Mouse (Mus musculus): ENCODE measurements around the gene Epha4. TPM values are rescaled to one million over a fixed set of nuclear protein-coding genes. Genes with fewer than 3 reads are reported as not detected.
A peak's percentile ranks its signal among the peaks of the same experiment; 100 is the strongest.

Epha4 gene
- polyA plus RNA-seq, 1 experiment from 2014 or later: 30.4 TPM

DNA sequence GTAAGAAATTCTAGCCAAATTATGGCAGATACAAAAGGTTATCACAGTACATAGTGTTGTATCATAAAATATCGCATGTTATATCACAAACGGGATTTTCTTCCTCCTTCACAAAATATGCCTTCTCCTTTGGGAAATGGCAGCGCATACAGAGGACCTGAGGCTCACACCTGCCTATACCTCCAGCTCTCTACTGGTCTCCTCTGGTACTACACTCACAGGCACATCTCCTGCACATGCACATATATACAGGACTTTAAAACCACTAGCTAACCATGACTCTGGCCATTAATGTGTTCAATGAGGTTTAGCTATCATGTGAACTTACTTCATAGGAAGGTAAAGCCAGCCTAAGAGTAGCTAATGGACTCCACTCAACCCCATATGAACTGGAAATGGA is 81.7 kb downstream of the Epha4 start:
- no peak overlapping the region for H3K27ac ChIP-seq (ENCODE audit: low read length)
- H3K36me3 ChIP-seq (ENCODE audit: control insufficient read depth, insufficient read depth, low read length): no peaks in the 10 kb centered on the region
- WGBS: 96% methylated on average over 3 of the region's 3 CpGs
- no peak overlapping the region for H3K9ac ChIP-seq (ENCODE audit: low read depth, low read length)
- no peak for ATAC-seq
- H3K4me3 ChIP-seq (ENCODE audit: low read depth, low read length): no peak overlapping the region
- H3K4me1 ChIP-seq (ENCODE audit: control insufficient read depth, insufficient read depth, low read length): peaks cover 15% of the 10 kb centered on the region; the same call in 1 of the 2 replicates
- no peak overlapping the region for H3K4me2 ChIP-seq (ENCODE audit: low read length)
- H3K27me3 ChIP-seq (ENCODE audit: control insufficient read depth, insufficient read depth, low read depth, low read length): no peaks in the 10 kb centered on the region
- no peaks in the 10 kb centered on the region for H3K9me3 ChIP-seq (replicated peaks; ENCODE audit: control insufficient read depth, low read length, poor library complexity, severe bottlenecking)

DNA sequence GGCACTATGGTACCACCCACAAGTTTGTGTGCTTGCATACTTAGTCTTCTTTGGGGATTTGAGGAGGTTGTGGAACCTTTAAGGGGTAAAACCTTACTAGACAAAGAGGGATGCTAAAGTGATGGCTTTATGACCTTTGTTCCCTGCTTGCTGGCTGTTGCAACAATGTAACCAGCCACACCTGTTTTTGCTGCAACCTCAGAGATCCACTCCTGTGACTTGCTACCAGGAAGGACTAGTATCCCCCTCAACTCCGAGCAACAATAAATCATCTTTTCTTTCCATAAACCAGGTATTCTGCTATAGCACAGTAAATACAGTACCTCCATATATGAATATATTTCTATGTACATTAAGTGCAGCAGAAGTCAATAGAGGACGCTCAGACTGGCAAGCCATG is 82.4 kb downstream of the Epha4 start:
- H3K36me3 ChIP-seq (ENCODE audit: control insufficient read depth, insufficient read depth, low read length): no peaks in the 10 kb centered on the region
- no peaks in the 10 kb centered on the region for H3K9me3 ChIP-seq (replicated peaks; ENCODE audit: control insufficient read depth, low read length, poor library complexity, severe bottlenecking)
- no peak overlapping the region for H3K4me2 ChIP-seq (ENCODE audit: low read length)
- H3K4me1 ChIP-seq (ENCODE audit: control insufficient read depth, insufficient read depth, low read length): peaks cover 15% of the 10 kb centered on the region; the same call in 1 of the 2 replicates
- no peak overlapping the region for H3K4me3 ChIP-seq (ENCODE audit: low read depth, low read length)
- no peaks in the 10 kb centered on the region for H3K27me3 ChIP-seq (ENCODE audit: control insufficient read depth, insufficient read depth, low read depth, low read length)
- no peak overlapping the region for H3K27ac ChIP-seq (ENCODE audit: low read length)
- ATAC-seq: no peak
- H3K9ac ChIP-seq (ENCODE audit: low read depth, low read length): no peak overlapping the region
- WGBS: 91% methylated on average over 2 of the region's 2 CpGs

- no peaks in the 10 kb centered on the region for H3K27me3 ChIP-seq (ENCODE audit: control insufficient read depth, insufficient read depth, low read depth, low read length)
- H3K27ac ChIP-seq (ENCODE audit: low read length): no peak overlapping the region
- H3K4me1 ChIP-seq (ENCODE audit: control insufficient read depth, insufficient read depth, low read length): peaks cover 2% of the 10 kb centered on the region; the same call in 1 of the 2 replicates
- H3K9me3 ChIP-seq (replicated peaks; ENCODE audit: control insufficient read depth, low read length, poor library complexity, severe bottlenecking): no peaks in the 10 kb centered on the region
- no peaks in the 10 kb centered on the region for H3K36me3 ChIP-seq (ENCODE audit: control insufficient read depth, insufficient read depth, low read length)
- H3K4me2 ChIP-seq (ENCODE audit: low read length): no peak overlapping the region
- WGBS: 49% methylated on average over 6 of the region's 6 CpGs
- no peak overlapping the region for H3K9ac ChIP-seq (ENCODE audit: low read depth, low read length)
- no peak overlapping the region for H3K4me3 ChIP-seq (ENCODE audit: low read depth, low read length)
- peak; percentile 32; the same call in 1 of the 2 replicates for ATAC-seq
These were observed 85.7 kb downstream of the Epha4 start for GRCm38 (mm10) chr1:77429174-77429573.

GRCm38 (mm10) chr1:77426956-77427355 is 87.9 kb downstream of the Epha4 start:
- no peak overlapping the region for H3K27ac ChIP-seq (ENCODE audit: low read length)
- no peak overlapping the region for H3K4me2 ChIP-seq (ENCODE audit: low read length)
- H3K9me3 ChIP-seq (replicated peaks; ENCODE audit: control insufficient read depth, low read length, poor library complexity, severe bottlenecking): no peaks in the 10 kb centered on the region
- H3K9ac ChIP-seq (ENCODE audit: low read depth, low read length): no peak overlapping the region
- no peak for ATAC-seq
- H3K27me3 ChIP-seq (ENCODE audit: control insufficient read depth, insufficient read depth, low read depth, low read length): no peaks in the 10 kb centered on the region
- H3K4me3 ChIP-seq (ENCODE audit: low read depth, low read length): no peak overlapping the region
- 70% methylated on average over 6 of the region's 6 CpGs for WGBS
- H3K36me3 ChIP-seq (ENCODE audit: control insufficient read depth, insufficient read depth, low read length): no peaks in the 10 kb centered on the region
- H3K4me1 ChIP-seq (ENCODE audit: control insufficient read depth, insufficient read depth, low read length): peaks cover 2% of the 10 kb centered on the region; the same call in 1 of the 2 replicates

GRCm38 (mm10) chr1:77425171-77425570 is 89.7 kb downstream of the Epha4 start:
- Histone ChIP-seq H3K4me3 (ENCODE audit: low read depth, low read length) (no peak overlapping the region), H3K9me3 (replicated peaks; ENCODE audit: control insufficient read depth, low read length, poor library complexity, severe bottlenecking) (no peaks in the 10 kb centered on the region), H3K9ac (ENCODE audit: low read depth, low read length) (no peak overlapping the region), H3K27me3 (ENCODE audit: control insufficient read depth, insufficient read depth, low read depth, low read length) (no peaks in the 10 kb centered on the region), H3K27ac (ENCODE audit: low read length) (no peak overlapping the region), H3K4me2 (ENCODE audit: low read length) (no peak overlapping the region), H3K4me1 (ENCODE audit: control insufficient read depth, insufficient read depth, low read length) (peaks cover 2% of the 10 kb centered on the region; the same call in 1 of the 2 replicates), H3K36me3 (ENCODE audit: control insufficient read depth, insufficient read depth, low read length) (no peaks in the 10 kb centered on the region)
- WGBS: 91% methylated on average over 3 of the region's 3 CpGs
- no peak for ATAC-seq

GRCm38 (mm10) chr1:77421081-77421480 is 93.8 kb downstream of the Epha4 start:
- Histone ChIP-seq H3K4me2 (ENCODE audit: low read length) (no peak overlapping the region), H3K36me3 (ENCODE audit: control insufficient read depth, insufficient read depth, low read length) (no peaks in the 10 kb centered on the region), H3K4me3 (ENCODE audit: low read depth, low read length) (no peak overlapping the region), H3K4me1 (ENCODE audit: control insufficient read depth, insufficient read depth, low read length) (0 out of 2 replicates have a peak, but pooled peaks cover 2% of the 10 kb centered on the region), H3K9ac (ENCODE audit: low read depth, low read length) (no peak overlapping the region), H3K9me3 (replicated peaks; ENCODE audit: control insufficient read depth, low read length, poor library complexity, severe bottlenecking) (no peaks in the 10 kb centered on the region), H3K27me3 (ENCODE audit: control insufficient read depth, insufficient read depth, low read depth, low read length) (no peaks in the 10 kb centered on the region), H3K27ac (ENCODE audit: low read length) (no peak overlapping the region)
- 93% methylated on average over 3 of the region's 3 CpGs for WGBS
- ATAC-seq: no peak

- H3K36me3 ChIP-seq (ENCODE audit: control insufficient read depth, insufficient read depth, low read length): no peaks in the 10 kb centered on the region
- H3K4me1 ChIP-seq (ENCODE audit: control insufficient read depth, insufficient read depth, low read length): 0 out of 2 replicates have a peak, but pooled peaks cover 2% of the 10 kb centered on the region
- H3K9ac ChIP-seq (ENCODE audit: low read depth, low read length): no peak overlapping the region
- 58% methylated on average over 2 of the region's 2 CpGs for WGBS
- no peaks in the 10 kb centered on the region for H3K27me3 ChIP-seq (ENCODE audit: control insufficient read depth, insufficient read depth, low read depth, low read length)
- H3K9me3 ChIP-seq (replicated peaks; ENCODE audit: control insufficient read depth, low read length, poor library complexity, severe bottlenecking): no peaks in the 10 kb centered on the region
- no peak for ATAC-seq
- H3K27ac ChIP-seq (ENCODE audit: low read length): no peak overlapping the region
- no peak overlapping the region for H3K4me2 ChIP-seq (ENCODE audit: low read length)
- no peak overlapping the region for H3K4me3 ChIP-seq (ENCODE audit: low read depth, low read length)
These were observed 94.5 kb downstream of the Epha4 start for GRCm38 (mm10) chr1:77420348-77420747.

- WGBS: 51% methylated on average over 4 of the region's 4 CpGs
- Histone ChIP-seq H3K36me3 (ENCODE audit: control insufficient read depth, insufficient read depth, low read length) (no peaks in the 10 kb centered on the region), H3K9ac (ENCODE audit: low read depth, low read length) (no peak overlapping the region), H3K27me3 (ENCODE audit: control insufficient read depth, insufficient read depth, low read depth, low read length) (no peaks in the 10 kb centered on the region), H3K4me3 (ENCODE audit: low read depth, low read length) (no peak overlapping the region), H3K4me2 (ENCODE audit: low read length) (no peak overlapping the region), H3K4me1 (ENCODE audit: control insufficient read depth, insufficient read depth, low read length) (peaks cover 10% of the 10 kb centered on the region), H3K9me3 (replicated peaks; ENCODE audit: control insufficient read depth, low read length, poor library complexity, severe bottlenecking) (no peaks in the 10 kb centered on the region), H3K27ac (ENCODE audit: low read length) (no peak overlapping the region)
- ATAC-seq: no peak
These were observed 98.0 kb downstream of the Epha4 start for GRCm38 (mm10) chr1:77416872-77417271.

DNA sequence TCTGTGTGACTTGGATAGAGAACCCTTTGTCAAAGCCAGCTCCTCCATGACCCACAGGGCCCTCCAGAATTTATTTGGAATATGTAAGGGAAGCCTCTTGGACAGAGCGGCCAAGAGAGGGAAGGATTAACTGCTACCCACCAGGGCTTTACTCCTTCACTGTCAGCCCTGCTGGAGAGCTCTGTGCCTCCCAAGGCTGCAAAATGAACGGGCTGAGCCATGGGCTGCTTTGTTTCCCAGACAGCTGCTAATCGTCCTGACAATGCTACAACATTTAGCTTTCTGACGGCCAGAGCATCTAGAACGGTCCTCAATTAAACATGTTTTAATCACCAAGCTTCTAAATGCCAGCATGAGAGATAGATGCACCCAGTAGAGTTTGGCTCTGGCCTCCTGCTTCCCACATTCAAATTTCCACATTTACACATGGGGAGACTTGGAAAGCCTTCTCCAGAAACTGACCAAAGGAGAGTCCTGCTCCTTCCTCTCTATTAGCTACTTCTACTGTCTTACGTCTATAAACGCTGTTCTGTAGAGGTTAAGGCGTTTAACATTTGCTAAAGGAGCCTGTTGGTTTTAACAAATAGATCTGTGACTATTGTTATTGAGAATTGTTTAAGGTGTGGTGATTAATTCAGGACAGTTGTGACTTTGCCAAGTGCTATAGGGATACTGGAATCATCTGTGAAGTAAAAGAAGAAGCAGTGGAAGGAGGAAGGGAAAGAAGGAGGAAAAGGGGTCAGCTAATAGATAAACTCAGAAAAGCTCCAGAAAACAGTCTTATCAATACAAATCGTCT is 101.8 kb downstream of the Epha4 start:
- 29% methylated on average over 9 of the region's 9 CpGs for WGBS
- Histone ChIP-seq H3K27ac (ENCODE audit: low read length) (no peak overlapping the region), H3K9me3 (replicated peaks; ENCODE audit: control insufficient read depth, low read length, poor library complexity, severe bottlenecking) (no peaks in the 10 kb centered on the region)

More for the DNA sequence above, 101.8 kb downstream of the Epha4 start:
- no peaks in the 10 kb centered on the region for H3K27me3 ChIP-seq (ENCODE audit: control insufficient read depth, insufficient read depth, low read depth, low read length)
- H3K4me1 ChIP-seq (ENCODE audit: control insufficient read depth, insufficient read depth, low read length): peaks cover 10% of the 10 kb centered on the region
- no peak overlapping the region for H3K4me3 ChIP-seq (ENCODE audit: low read depth, low read length)
- H3K36me3 ChIP-seq (ENCODE audit: control insufficient read depth, insufficient read depth, low read length): no peaks in the 10 kb centered on the region
- H3K4me2 ChIP-seq (ENCODE audit: low read length): no peak overlapping the region
- ATAC-seq: no peak
- no peak overlapping the region for H3K9ac ChIP-seq (ENCODE audit: low read depth, low read length)
